ENCODE assay signal across 9 mouse cellular contexts in genomic region chr1:52150676-52151075, GRCm38 (mm10). TPM values are rescaled to one million over a fixed set of nuclear protein-coding genes. Genes with fewer than 3 reads are reported as not detected.
DNase-seq lines count a peak whose midpoint lies in the region; ATAC-seq and TF ChIP-seq lines count a peak whose summit lies in the region.
"Had no signal": no experiment of that assay in that cellular context is flagged by ENCODE, and none has a peak within 500 bp of the region (broad histone marks: within the 10 kb centered on the region; RNA-seq: fewer than 3 reads in every experiment).

No protein-coding gene starts in this region.

- no peak overlapping the region for H3K4me2 ChIP-seq in kidney, embryonic 16.5 days (replicated peaks; ENCODE audit: low read depth, low read length)
- no peak overlapping the region for H3K4me2 ChIP-seq in heart, embryonic 14.5 days (ENCODE audit: low read length)
- no peak overlapping the region for H3K4me2 ChIP-seq in midbrain, postnatal 0 days (ENCODE audit: low read depth, low read length, poor library complexity, severe bottlenecking)
- H3K4me2 ChIP-seq in hindbrain, embryonic 12.5 days (replicated peaks), result no peak overlapping the region
- H3K4me2 ChIP-seq: neural tube, embryonic 13.5 days had no signal

- DNase-seq in kidney, postnatal 14 days, result no peak
- peak; percentile 13 for DNase-seq in T-cell, adult 2 months (ENCODE audit: low spot score)
- no peak for DNase-seq in midbrain, postnatal 0 days (ENCODE audit: low spot score)
- DNase-seq in right cerebral cortex, adult 2 months (ENCODE audit: low spot score in 2 of 2), result no peak
- DNase-seq in kidney, adult 11 months, result no peak

- 29% methylated on average over 11 of the region's 11 CpGs for WGBS in kidney, embryonic 16.5 days
- 25% methylated on average over 11 of the region's 11 CpGs for WGBS in heart, embryonic 14.5 days
- 55% methylated on average over 11 of the region's 11 CpGs for WGBS in midbrain, postnatal 0 days
- WGBS in hindbrain, embryonic 12.5 days, result 64% methylated on average over 11 of the region's 11 CpGs

- TF ChIP-seq CTCF in midbrain, postnatal 0 days (IDR thresholded peaks at IDR 0.05), result no peak

- 0 out of 2 replicates have a peak overlapping the region, but pooled peaks have one; percentile 9 for H3K9ac ChIP-seq in kidney, embryonic 16.5 days (replicated peaks; ENCODE audit: low read length)
- H3K9ac ChIP-seq in heart, embryonic 14.5 days (ENCODE audit: low read length), result no peak overlapping the region
- H3K9ac ChIP-seq in midbrain, postnatal 0 days (replicated peaks; ENCODE audit: low read length, poor library complexity, severe bottlenecking), result no peak overlapping the region
- H3K9ac ChIP-seq in hindbrain, embryonic 12.5 days, result no peak overlapping the region
- H3K9ac ChIP-seq: neural tube, embryonic 13.5 days had no signal

- peak; percentile 74 for ATAC-seq in kidney, embryonic 16.5 days (ENCODE audit: low FRiP score, low TSS enrichment)
- peak; percentile 80 for ATAC-seq in heart, embryonic 14.5 days (ENCODE audit: insufficient number of reproducible peaks, insufficient read depth, low FRiP score, low read depth)
- 0 out of 2 replicates have a peak, but pooled peaks have one; percentile 14 for ATAC-seq in midbrain, postnatal 0 days (ENCODE audit: low FRiP score)
- no peak for ATAC-seq in hindbrain, embryonic 12.5 days (ENCODE audit: low FRiP score)

- peaks cover 2% of the 10 kb centered on the region; the same call in 1 of the 2 replicates for H3K36me3 ChIP-seq in kidney, embryonic 16.5 days (ENCODE audit: insufficient read depth, low read length)
- H3K36me3 ChIP-seq in heart, embryonic 14.5 days (ENCODE audit: control insufficient read depth, insufficient read depth, low read length), result peaks cover 35% of the 10 kb centered on the region
- 0 out of 2 replicates have a peak, but pooled peaks cover 3% of the 10 kb centered on the region for H3K36me3 ChIP-seq in midbrain, postnatal 0 days (ENCODE audit: insufficient read depth, low read length)
- no peaks in the 10 kb centered on the region for H3K36me3 ChIP-seq in hindbrain, embryonic 12.5 days

- no peaks in the 10 kb centered on the region for H3K9me3 ChIP-seq in kidney, embryonic 16.5 days (ENCODE audit: low read length)
- H3K9me3 ChIP-seq in heart, embryonic 14.5 days (ENCODE audit: control insufficient read depth, low read length), result no peaks in the 10 kb centered on the region
- H3K9me3 ChIP-seq in midbrain, postnatal 0 days (ENCODE audit: low read length), result no peaks in the 10 kb centered on the region
- no peaks in the 10 kb centered on the region for H3K9me3 ChIP-seq in hindbrain, embryonic 12.5 days (replicated peaks)
- H3K9me3 ChIP-seq: neural tube, embryonic 13.5 days had no signal

- H3K27ac ChIP-seq in kidney, embryonic 16.5 days (ENCODE audit: low read length), result peak overlapping the region; percentile 20; the same call in 1 of the 2 replicates
- H3K27ac ChIP-seq in heart, embryonic 14.5 days (replicated peaks in 1 of 2; ENCODE audit: control insufficient read depth in 1 of 2, insufficient read depth in 1 of 2, low read depth in 2 of 2, low read length in 2 of 2), result peak overlapping the region; percentile 56 to 65
- H3K27ac ChIP-seq in midbrain, postnatal 0 days (ENCODE audit: low read depth, low read length), result no peak overlapping the region
- H3K27ac ChIP-seq in hindbrain, embryonic 12.5 days, result no peak overlapping the region

- no peaks in the 10 kb centered on the region for H3K27me3 ChIP-seq in kidney, embryonic 16.5 days (ENCODE audit: insufficient read depth, low read length)
- H3K27me3 ChIP-seq in heart, embryonic 14.5 days (ENCODE audit: control insufficient read depth, insufficient read depth, low read length), result no peaks in the 10 kb centered on the region
- no peaks in the 10 kb centered on the region for H3K27me3 ChIP-seq in midbrain, postnatal 0 days (ENCODE audit: insufficient read depth, low read length)
- H3K27me3 ChIP-seq in hindbrain, embryonic 12.5 days, result no peaks in the 10 kb centered on the region
- H3K27me3 ChIP-seq: neural tube, embryonic 13.5 days had no signal

- peaks cover 33% of the 10 kb centered on the region for H3K4me1 ChIP-seq in kidney, embryonic 16.5 days (ENCODE audit: insufficient read depth, low read length)
- H3K4me1 ChIP-seq in heart, embryonic 14.5 days (ENCODE audit: control insufficient read depth in 2 of 2, insufficient read depth in 2 of 2, low read length in 2 of 2), result peaks cover 21 to 34% of the 10 kb centered on the region in 2 experiments
- H3K4me1 ChIP-seq in midbrain, postnatal 0 days (ENCODE audit: insufficient read depth, low read length), result no peaks in the 10 kb centered on the region
- H3K4me1 ChIP-seq in hindbrain, embryonic 12.5 days, result peaks cover 17% of the 10 kb centered on the region; the same call in 1 of the 2 replicates

- no peak overlapping the region for H3K4me3 ChIP-seq in kidney, embryonic 16.5 days (ENCODE audit: low read length)
- no peak overlapping the region for H3K4me3 ChIP-seq in heart, embryonic 14.5 days (ENCODE audit: control insufficient read depth in 1 of 2, insufficient read depth in 1 of 2, low read depth in 1 of 2, low read length in 2 of 2)
- no peak overlapping the region for H3K4me3 ChIP-seq in midbrain, postnatal 0 days (ENCODE audit: low read depth, low read length)
- H3K4me3 ChIP-seq in hindbrain, embryonic 12.5 days, result no peak overlapping the region
- H3K4me3 ChIP-seq: neural tube, embryonic 13.5 days had no signal

RNA-seq across cellular contexts. Expression of gene Stat1, which starts 31.4 kb away (rescaled TPM):
- polyA plus RNA-seq in kidney, embryonic 16.5 days (2015; fragmentation: Nextera tagmentation; extraction: Ambion mirVana), result 18.6 and 21.5 TPM in 2 replicates
- 31.7 and 38.0 TPM in 2 replicates for polyA plus RNA-seq in heart, embryonic 14.5 days (2014; fragmentation: Nextera tagmentation; extraction: Ambion mirVana)
- 27.5 and 28.9 TPM in 2 replicates for total RNA-seq in midbrain, postnatal 0 days (2014; rRNA removed)
- polyA plus RNA-seq in midbrain, postnatal 0 days (2015; fragmentation: Nextera tagmentation; extraction: Ambion mirVana), result 11.2 and 13.0 TPM in 2 replicates
- polyA plus RNA-seq in hindbrain, embryonic 12.5 days (2016; fragmentation: Nextera tagmentation; extraction: Ambion mirVana), result 17.9 and 19.2 TPM in 2 replicates

Comparison
In these comparisons a context has a peak if more than half of its experiments do, and no peak if none do; other contexts are left out.
1. H3K27ac ChIP-seq: peak in kidney, embryonic 16.5 days (single experiment) and heart, embryonic 14.5 days (2 of 2); none in midbrain, postnatal 0 days (single experiment) and hindbrain, embryonic 12.5 days (single experiment).